Mouse (Mus musculus) hindbrain, postnatal 0 days (tissue): ENCODE measurements around the gene Cnbd2. TPM values are rescaled to one million over a fixed set of nuclear protein-coding genes. Genes with fewer than 3 reads are reported as not detected.
"Not testable (repeated sequence)": the region's sequence is repeated elsewhere in the genome, so short reads cannot be mapped to it uniquely, and the experiment has no call there.

Experiments used
- ATAC-seq: fragments of 200-750 bp; cut with Nextera tagmentation; 2 replicates; pipeline ENCODE4 v1.8.0; 2017; ENCODE audit warnings: mild to moderate bottlenecking, moderate TSS enrichment, moderate library complexity
- DNase-seq: peaks from one replicate; pipeline ENCODE4 v3.0.0-alpha.2; 2015; ENCODE audit warnings: low spot score
- H3K27ac ChIP-seq: fragments of 300-500 bp; sonication (generic); 2 replicates; pipeline ENCODE4 v1.5.1; 2014; ENCODE audit warnings: mild to moderate bottlenecking
- H3K27me3 ChIP-seq: fragments of 300-500 bp; sonication (generic); 2 replicates; pipeline ENCODE4 v1.6.1; 2014; ENCODE audit warnings: low read length, mixed read lengths; ENCODE audit not compliant: insufficient read depth
- H3K36me3 ChIP-seq: fragments of 300-500 bp; sonication (generic); 2 replicates; pipeline ENCODE4 v1.6.1; 2014; ENCODE audit warnings: low read length, mixed read lengths; ENCODE audit not compliant: insufficient read depth
- H3K4me1 ChIP-seq: fragments of 300-500 bp; sonication (generic); 2 replicates; pipeline ENCODE4 v1.6.1; 2014; ENCODE audit warnings: antibody characterized with exemption, low read length, mixed read lengths; ENCODE audit not compliant: insufficient read depth
- H3K4me2 ChIP-seq: fragments of 300-500 bp; sonication (generic); 2 replicates; pipeline ENCODE4 v1.6.1; 2014; ENCODE audit warnings: low read depth, mild to moderate bottlenecking, low read length, moderate library complexity, mixed read lengths
- H3K4me3 ChIP-seq: fragments of 300-500 bp; sonication (generic); 2 replicates; pipeline ENCODE4 v1.5.1; 2014; ENCODE audit warnings: low read length
- H3K9ac ChIP-seq: fragments of 300-500 bp; sonication (generic); replicated peaks from 2 replicates; pipeline ENCODE4 v1.6.1; 2014; ENCODE audit warnings: mild to moderate bottlenecking, low read length, moderate library complexity, mixed read lengths
- H3K9me3 ChIP-seq: fragments of 300-500 bp; sonication (generic); 2 replicates; pipeline ENCODE4 v1.6.1; 2016; ENCODE audit warnings: low read length, mixed read lengths
- CTCF ChIP-seq: IDR thresholded peaks from 2 replicates; pipeline ENCODE4 v1.5.1; 2016; ENCODE audit warnings: antibody characterized with exemption, control low read depth, low read depth
- WGBS: fragments of 180-500 bp; shearing (Covaris S2); extraction: QIAGEN DNeasy Blood & Tissue Kit; methylation state at CpG from one replicate; pipeline ENCODE4 v1.1.7; 2014; 5-methylcytosine and 5-hydroxymethylcytosine counted together
- polyA plus RNA-seq: library from polyadenylated mRNA; unstranded; fragments of >200 nt; fragmentation: Nextera tagmentation; extraction: Ambion mirVana; gene quantifications from 2 replicates; pipeline ENCODE4 v1.2.1, GENCODE M21; 2015
- total RNA-seq: library from RNA; depleted of rRNA; stranded (reverse); fragments of >200 nt; gene quantifications from 2 replicates; pipeline ENCODE4 v1.2.3, GENCODE M21; 2014

Cnbd2 gene
- total and polyA plus RNA-seq, 2 experiments from 2014 or later: 1.7 to 7.9 TPM

DNA sequence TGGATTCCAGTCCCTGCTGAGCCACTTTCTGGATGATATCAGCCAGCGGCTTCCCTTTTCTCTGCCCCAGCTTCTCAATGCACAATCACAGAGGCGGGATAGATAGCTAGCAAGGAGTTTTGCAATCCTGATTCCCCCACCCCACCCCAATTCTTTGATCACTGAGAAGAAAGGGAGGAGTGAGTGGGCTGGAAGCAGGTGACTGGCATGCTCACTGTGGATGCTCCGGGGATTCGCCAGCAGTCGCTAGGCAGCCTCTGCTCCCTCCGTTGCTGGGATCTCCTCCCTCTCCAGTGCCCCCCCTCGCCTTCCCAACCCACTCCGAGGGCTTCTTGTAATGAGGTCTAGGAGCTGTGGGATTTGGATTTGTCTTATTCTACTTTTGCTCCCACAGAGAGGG is 96.1 kb downstream of the Cnbd2 start:
- H3K9me3 ChIP-seq: no peaks in the 10 kb centered on the region
- H3K4me1 ChIP-seq: peaks cover 4% of the 10 kb centered on the region; the same call in 1 of the 2 replicates
- no peak overlapping the region for H3K4me3 ChIP-seq
- H3K4me2 ChIP-seq: peak overlapping the region; percentile 31; the same call in 1 of the 2 replicates
- H3K9ac ChIP-seq: peak overlapping the region; percentile 30; the same call in 1 of the 2 replicates
- H3K27ac ChIP-seq: no peak overlapping the region
- no peaks in the 10 kb centered on the region for H3K36me3 ChIP-seq
- no peaks in the 10 kb centered on the region for H3K27me3 ChIP-seq
- ATAC-seq (peak; percentile 80), DNase-seq (peak; percentile 45)
- no peak for TF ChIP-seq CTCF
- 18% methylated on average over 8 of the region's 8 CpGs for WGBS

DNA sequence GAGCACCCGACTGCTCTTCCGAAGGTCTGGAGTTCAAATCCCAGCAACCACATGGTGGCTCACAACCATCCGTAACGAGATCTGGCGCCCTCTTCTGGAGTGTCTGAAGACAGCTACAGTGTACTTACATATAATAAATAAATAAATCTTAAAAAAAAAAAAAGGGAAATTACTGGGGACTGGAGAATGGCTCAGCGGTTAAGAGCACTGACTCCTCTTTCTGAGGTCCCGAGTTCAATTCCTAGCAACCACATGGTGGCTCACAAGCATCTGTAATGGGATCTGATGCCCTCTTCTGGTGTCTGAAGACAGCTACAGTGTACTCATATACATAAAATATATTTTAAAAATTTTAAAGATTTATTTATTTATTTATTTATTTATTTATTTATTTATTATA is 99.2 kb downstream of the Cnbd2 start:
- not testable (repeated sequence) for H3K27me3 ChIP-seq, H3K27ac ChIP-seq, H3K36me3 ChIP-seq, DNase-seq, H3K9ac ChIP-seq, H3K4me2 ChIP-seq, H3K4me1 ChIP-seq, H3K9me3 ChIP-seq, ATAC-seq, H3K4me3 ChIP-seq
- WGBS: 87% methylated on average over 4 of the region's 7 CpGs

DNA sequence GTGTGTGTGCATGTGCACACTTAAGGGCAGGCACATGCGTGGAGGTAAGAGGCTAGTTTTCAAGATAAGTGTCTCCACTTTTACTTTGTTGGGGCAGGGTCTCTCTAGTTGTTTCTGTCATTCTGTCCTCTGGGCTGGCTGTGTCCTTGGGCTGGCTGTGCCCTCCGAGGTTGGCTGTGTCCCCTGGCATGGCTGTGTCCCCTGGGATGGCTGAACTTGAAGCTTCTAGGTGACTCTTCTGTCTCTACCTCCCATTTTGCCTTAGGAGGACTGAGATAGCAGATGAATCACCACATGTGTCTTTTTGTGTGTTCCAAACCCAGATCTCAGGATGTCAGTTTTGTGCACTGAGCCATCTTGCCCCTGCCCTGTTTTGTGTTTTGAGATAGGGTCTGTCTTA is 102.9 kb downstream of the Cnbd2 start:
- DNase-seq (no peak), ATAC-seq (no peak)
- no peaks in the 10 kb centered on the region for H3K27me3 ChIP-seq
- H3K27ac ChIP-seq: no peak overlapping the region
- H3K36me3 ChIP-seq: no peaks in the 10 kb centered on the region
- H3K4me1 ChIP-seq: 0 out of 2 replicates have a peak, but pooled peaks cover 5% of the 10 kb centered on the region
- H3K9ac ChIP-seq: no peak overlapping the region
- 79% methylated on average over 2 of the region's 2 CpGs for WGBS
- H3K4me2 ChIP-seq: no peak overlapping the region
- TF ChIP-seq CTCF: no peak
- H3K9me3 ChIP-seq: no peaks in the 10 kb centered on the region
- no peak overlapping the region for H3K4me3 ChIP-seq

DNA sequence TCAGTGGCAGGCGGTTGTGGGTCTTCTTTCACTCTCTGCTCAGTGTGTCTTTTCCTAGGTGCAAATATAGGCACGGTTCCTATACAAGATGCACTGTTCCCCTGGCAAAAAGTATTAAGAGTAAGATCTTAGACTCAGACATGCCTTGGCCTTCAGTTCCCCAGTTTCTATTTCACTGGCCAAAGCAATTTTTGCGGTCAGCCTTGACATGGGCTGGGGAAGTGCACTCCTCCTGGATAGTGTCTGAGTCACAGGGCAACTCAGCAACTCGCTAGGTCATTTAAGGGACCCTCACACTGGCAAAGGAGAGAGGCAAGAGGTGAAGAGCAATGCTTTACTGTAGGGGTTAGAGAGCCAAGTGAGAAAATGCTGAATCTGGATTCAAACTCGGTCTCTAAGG is 103.6 kb downstream of the Cnbd2 start:
- ATAC-seq (no peak), DNase-seq (no peak)
- Histone ChIP-seq H3K36me3 (no peaks in the 10 kb centered on the region), H3K9me3 (no peaks in the 10 kb centered on the region), H3K4me1 (0 out of 2 replicates have a peak, but pooled peaks cover 5% of the 10 kb centered on the region), H3K27ac (no peak overlapping the region), H3K9ac (no peak overlapping the region), H3K4me2 (no peak overlapping the region), H3K4me3 (no peak overlapping the region), H3K27me3 (no peaks in the 10 kb centered on the region)
- TF ChIP-seq CTCF: no peak
- WGBS: 73% methylated on average over 5 of the region's 5 CpGs

DNA sequence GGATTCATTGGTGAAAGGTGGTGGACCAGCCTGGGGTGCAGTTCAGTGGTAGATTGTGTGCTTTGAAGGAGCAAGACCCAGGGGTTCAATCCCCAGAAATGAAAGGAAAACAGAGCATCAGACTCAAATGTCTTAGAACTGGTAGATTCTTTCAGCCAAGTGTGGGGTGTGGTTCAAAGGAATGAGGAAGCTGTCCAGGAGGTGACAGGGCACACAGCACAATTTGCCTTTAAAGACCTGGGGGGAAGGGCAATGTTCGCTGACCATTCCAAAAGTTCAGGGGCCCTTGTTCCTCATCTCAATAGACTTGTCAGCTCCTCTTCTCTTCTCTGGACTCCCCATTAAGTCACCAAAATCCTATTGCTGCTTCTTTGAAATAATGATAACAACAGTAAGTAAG is 105.1 kb downstream of the Cnbd2 start:
- WGBS: 71% methylated on average over 1 of the region's 1 CpGs
- Histone ChIP-seq H3K4me2 (no peak overlapping the region), H3K36me3 (no peaks in the 10 kb centered on the region), H3K4me3 (no peak overlapping the region), H3K27me3 (no peaks in the 10 kb centered on the region), H3K27ac (no peak overlapping the region), H3K9me3 (no peaks in the 10 kb centered on the region), H3K9ac (no peak overlapping the region), H3K4me1 (0 out of 2 replicates have a peak, but pooled peaks cover 5% of the 10 kb centered on the region)
- ATAC-seq (no peak), DNase-seq (no peak)
- TF ChIP-seq CTCF: no peak

DNA sequence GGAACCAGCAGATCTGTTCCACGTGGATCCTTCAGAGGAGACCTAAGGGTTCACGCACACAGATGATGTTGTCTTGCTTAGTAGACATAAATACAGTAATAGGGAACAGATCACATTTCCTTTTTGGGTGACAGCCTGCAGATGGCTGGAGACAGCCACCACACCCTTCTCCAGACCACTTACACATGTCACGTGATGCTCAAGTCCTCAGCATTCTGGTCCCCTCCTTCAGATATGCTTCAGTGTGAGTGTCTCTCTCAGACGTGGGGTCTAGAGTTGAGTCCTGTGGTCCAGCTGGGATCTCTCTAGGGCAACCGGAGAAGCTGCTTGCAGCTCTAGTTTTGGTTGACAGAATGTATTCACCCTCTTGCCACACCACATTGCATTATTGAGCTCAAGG is 106.4 kb downstream of the Cnbd2 start:
- ATAC-seq: no peak
- H3K36me3 ChIP-seq: no peaks in the 10 kb centered on the region
- no peaks in the 10 kb centered on the region for H3K27me3 ChIP-seq
- DNase-seq: no peak
- no peak overlapping the region for H3K27ac ChIP-seq
- H3K4me2 ChIP-seq: no peak overlapping the region
- WGBS: 88% methylated on average over 5 of the region's 5 CpGs
- no peak for TF ChIP-seq CTCF
- no peaks in the 10 kb centered on the region for H3K9me3 ChIP-seq
- no peak overlapping the region for H3K9ac ChIP-seq
- 0 out of 2 replicates have a peak, but pooled peaks cover 5% of the 10 kb centered on the region for H3K4me1 ChIP-seq
- no peak overlapping the region for H3K4me3 ChIP-seq

DNA sequence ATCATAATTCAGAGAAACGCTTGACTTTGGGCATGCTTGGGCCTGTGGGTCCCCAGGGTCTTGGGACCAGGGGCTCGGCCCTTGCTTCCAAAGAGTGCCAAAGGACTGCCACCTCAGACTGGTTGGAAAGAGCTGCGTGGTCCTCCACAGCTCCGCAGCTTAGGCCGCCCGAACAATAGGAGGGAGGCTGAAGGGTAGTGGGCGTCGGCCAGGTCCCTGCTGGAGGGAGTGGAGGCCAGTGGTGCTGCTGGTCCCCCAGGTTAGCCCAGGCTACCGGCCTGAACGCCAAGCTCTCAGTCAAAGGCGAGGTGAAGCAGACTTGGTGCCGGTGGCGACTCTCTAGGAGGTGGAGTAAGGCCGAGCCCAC is 108.2 kb downstream of the Cnbd2 start:
- TF ChIP-seq CTCF: no peak

More for the DNA sequence above, 108.2 kb downstream of the Cnbd2 start:
- ATAC-seq: peak; percentile 30; the same call in 1 of the 2 replicates
- Histone ChIP-seq H3K27me3 (no peaks in the 10 kb centered on the region), H3K36me3 (no peaks in the 10 kb centered on the region), H3K4me3 (peak overlapping the region; percentile 74), H3K9me3 (no peaks in the 10 kb centered on the region), H3K4me2 (peak overlapping the region; percentile 83), H3K27ac (peak overlapping the region; percentile 94), H3K4me1 (0 out of 2 replicates have a peak, but pooled peaks cover 5% of the 10 kb centered on the region), H3K9ac (peak overlapping the region; percentile 85)
- WGBS: 8% methylated on average over 14 of the region's 14 CpGs
- DNase-seq: no peak
